Mouse (Mus musculus) bone marrow macrophage, adult 2 months (primary cell): ENCODE data around the gene Atxn7l3.

ENCODE experiments used
- CTCF ChIP-seq: IDR thresholded peaks from 2 replicates; pipeline ENCODE4 v1.5.1; 2012; ENCODE audit warnings: low read depth, mild to moderate bottlenecking, low read length, moderate library complexity
- POLR2A ChIP-seq: IDR thresholded peaks from 2 replicates; pipeline ENCODE4 v1.6.1; 2012; ENCODE audit warnings: mild to moderate bottlenecking, low read depth, low read length, borderline replicate concordance

- TF ChIP-seq CTCF (no peak), POLR2A (no peak)
Measured at GRCm38 (mm10) chr11:102294887-102295597, 1.4 kb downstream of the Atxn7l3 start.
